Mouse (Mus musculus) intestine, embryonic 14.5 days (tissue): ENCODE measurements around the gene Smad3. TPM values are rescaled to one million over a fixed set of nuclear protein-coding genes. Genes with fewer than 3 reads are reported as not detected.

Source experiments
- ATAC-seq: fragments of 200-750 bp; cut with Nextera tagmentation; replicated peaks from 2 replicates; pipeline ENCODE4 v1.8.0; 2017; ENCODE audit warnings: low read depth, moderate number of reproducible peaks, moderate TSS enrichment, moderate library complexity; ENCODE audit not compliant: low FRiP score, low TSS enrichment
- DNase-seq: peaks from one replicate; pipeline ENCODE4 v3.0.0-alpha.2; 2018; ENCODE audit warnings: low spot score
- H3K27ac ChIP-seq: fragments of 300-500 bp; sonication (generic); 2 replicates; pipeline ENCODE4 v1.5.1; 2014; ENCODE audit warnings: low read depth, mild to moderate bottlenecking, control low read depth
- H3K27me3 ChIP-seq: fragments of 300-500 bp; sonication (generic); replicated peaks from 2 replicates; pipeline ENCODE4 v1.6.1; 2014; ENCODE audit warnings: low read length, control low read depth; ENCODE audit not compliant: control insufficient read depth, insufficient read depth
- H3K36me3 ChIP-seq: fragments of 300-500 bp; sonication (generic); 2 replicates; pipeline ENCODE4 v1.6.1; 2014; ENCODE audit warnings: low read length, control low read depth; ENCODE audit not compliant: control insufficient read depth, insufficient read depth
- H3K4me1 ChIP-seq: fragments of 300-500 bp; sonication (generic); replicated peaks from 2 replicates; pipeline ENCODE4 v1.6.1; 2014; ENCODE audit warnings: low read length, control low read depth, mixed read lengths; ENCODE audit not compliant: control insufficient read depth, insufficient read depth
- H3K4me2 ChIP-seq: fragments of 300-500 bp; sonication (generic); 2 replicates; pipeline ENCODE4 v1.6.1; 2014; ENCODE audit warnings: low read length
- H3K4me3 ChIP-seq: fragments of 300-500 bp; sonication (generic); 2 replicates; pipeline ENCODE4 v1.5.1; 2014; ENCODE audit warnings: low read depth, low read length, control low read depth, mixed read lengths
- H3K9ac ChIP-seq: fragments of 300-500 bp; sonication (generic); 2 replicates; pipeline ENCODE4 v1.6.1; 2014; ENCODE audit warnings: mild to moderate bottlenecking, low read length
- H3K9me3 ChIP-seq: fragments of 300-500 bp; sonication (generic); 2 replicates; pipeline ENCODE4 v1.6.1; 2016; ENCODE audit warnings: low read length, control low read depth; ENCODE audit not compliant: control insufficient read depth
- WGBS: fragments of 180-500 bp; shearing (Covaris S2); extraction: QIAGEN DNeasy Blood & Tissue Kit; methylation state at CpG from one replicate; pipeline ENCODE4 v1.1.7; 2014; 5-methylcytosine and 5-hydroxymethylcytosine counted together
- polyA plus RNA-seq: library from polyadenylated mRNA; unstranded; fragments of >200 nt; fragmentation: Nextera tagmentation; extraction: Ambion mirVana; gene quantifications from 2 replicates; pipeline ENCODE4 v1.2.1, GENCODE M21; 2014

The Smad3 gene
- polyA plus RNA-seq, 1 experiment from 2014 or later = 12.7 TPM

DNA sequence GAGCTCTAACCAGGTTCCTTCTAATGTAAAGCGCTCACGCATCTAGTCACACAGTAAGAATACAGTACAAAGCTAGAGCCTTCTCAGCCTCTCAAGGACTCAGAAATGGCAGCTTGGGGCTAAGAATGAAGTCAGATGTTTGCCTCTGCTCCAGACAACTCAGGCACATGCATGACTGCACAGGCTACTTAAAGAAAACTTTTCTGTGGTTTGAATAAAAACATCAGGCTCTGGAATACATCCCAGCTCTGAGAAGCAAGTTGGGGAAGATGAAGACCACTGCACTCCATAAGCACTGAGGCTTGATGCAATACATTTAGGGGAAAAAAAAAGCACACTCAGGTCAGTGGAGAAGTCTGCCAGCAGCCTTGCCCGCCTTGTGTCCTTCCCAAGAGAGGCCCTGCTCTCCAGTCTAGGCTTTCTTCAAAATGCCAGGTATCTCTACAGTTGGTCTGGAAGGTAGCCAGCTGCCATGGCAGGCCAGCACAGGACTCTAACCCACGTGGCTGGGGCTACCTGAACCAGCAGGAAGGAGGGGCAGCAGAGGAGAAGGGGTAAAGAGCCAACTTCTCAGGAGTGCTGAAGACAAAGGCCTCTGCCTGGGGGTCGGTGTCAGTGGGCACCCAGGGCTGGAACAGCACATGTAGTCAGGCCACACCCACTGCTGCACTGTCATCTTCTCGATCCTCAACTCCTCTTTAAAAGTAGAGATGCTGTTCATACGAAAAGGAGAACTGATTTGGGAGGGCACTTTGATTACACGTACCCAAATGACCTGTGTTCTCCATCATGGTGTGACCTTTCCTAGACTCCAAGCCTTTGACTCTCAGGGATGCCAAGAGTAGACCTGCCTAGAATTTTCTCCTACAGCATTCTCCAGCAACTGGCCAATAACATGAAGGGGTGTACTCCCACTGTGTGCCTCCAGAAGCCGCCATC lies 109.9 kb downstream of the Smad3 start:
- Histone ChIP-seq H3K9me3 (no peaks in the 10 kb centered on the region), H3K4me1 (peaks cover 5% of the 10 kb centered on the region), H3K27ac (no peak overlapping the region), H3K36me3 (peaks cover 59% of the 10 kb centered on the region), H3K4me3 (no peak overlapping the region), H3K9ac (no peak overlapping the region), H3K4me2 (no peak overlapping the region), H3K27me3 (no peaks in the 10 kb centered on the region)
- ATAC-seq (no peak), DNase-seq (no peak)
- 74% methylated on average over 9 of the region's 9 CpGs for WGBS

DNA sequence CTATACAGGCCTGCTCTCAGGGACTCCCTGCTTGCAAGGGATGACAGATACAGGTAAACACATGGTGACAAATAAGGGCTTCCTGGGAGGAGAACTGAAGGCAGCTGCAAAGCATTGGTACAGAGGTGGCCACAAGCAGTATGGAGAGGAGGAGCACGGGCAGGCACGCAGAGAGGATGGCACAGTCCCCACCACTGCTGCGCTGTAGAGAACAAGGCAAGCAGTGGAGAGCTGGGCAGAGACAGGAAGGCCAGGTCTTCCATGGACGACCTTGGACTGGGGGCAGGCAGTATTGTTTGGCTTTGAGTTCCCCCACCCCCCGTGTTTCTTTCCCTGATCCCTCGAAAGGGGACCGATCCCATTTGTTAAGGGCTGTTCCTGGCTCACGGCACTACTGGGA lies 112.7 kb downstream of the Smad3 start:
- WGBS = 78% methylated on average over 8 of the region's 8 CpGs
- ATAC-seq (no peak), DNase-seq (no peak)
- Histone ChIP-seq H3K27me3 (no peaks in the 10 kb centered on the region), H3K9ac (no peak overlapping the region), H3K4me2 (no peak overlapping the region), H3K27ac (no peak overlapping the region), H3K36me3 (peaks cover 36% of the 10 kb centered on the region), H3K4me1 (no peaks in the 10 kb centered on the region), H3K4me3 (no peak overlapping the region), H3K9me3 (no peaks in the 10 kb centered on the region)

DNA sequence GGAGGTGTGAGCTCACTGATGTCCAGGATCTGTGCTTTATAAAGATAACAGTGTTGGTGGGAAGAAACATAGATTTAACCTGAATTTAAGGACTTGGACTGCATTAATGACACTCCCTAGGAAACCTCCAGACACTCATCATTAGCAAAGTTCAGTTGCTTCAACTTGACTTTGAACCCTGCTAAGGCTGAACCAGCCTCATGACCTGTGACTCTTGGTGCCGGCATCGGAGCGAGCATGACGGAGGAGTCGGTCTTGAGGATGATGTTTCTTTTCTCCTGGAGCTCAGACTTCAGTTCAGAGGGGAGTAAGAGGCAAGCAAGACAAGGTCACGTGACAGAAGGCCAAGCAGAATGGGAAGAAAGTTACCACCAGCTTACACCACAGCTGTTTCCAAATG lies 113.8 kb downstream of the Smad3 start:
- WGBS = 92% methylated on average over 6 of the region's 6 CpGs
- DNase-seq (no peak), ATAC-seq (no peak)
- Histone ChIP-seq H3K36me3 (peaks cover 33% of the 10 kb centered on the region), H3K9ac (no peak overlapping the region), H3K27ac (no peak overlapping the region), H3K9me3 (no peaks in the 10 kb centered on the region), H3K4me2 (no peak overlapping the region), H3K4me3 (no peak overlapping the region), H3K27me3 (no peaks in the 10 kb centered on the region), H3K4me1 (no peaks in the 10 kb centered on the region)

DNA sequence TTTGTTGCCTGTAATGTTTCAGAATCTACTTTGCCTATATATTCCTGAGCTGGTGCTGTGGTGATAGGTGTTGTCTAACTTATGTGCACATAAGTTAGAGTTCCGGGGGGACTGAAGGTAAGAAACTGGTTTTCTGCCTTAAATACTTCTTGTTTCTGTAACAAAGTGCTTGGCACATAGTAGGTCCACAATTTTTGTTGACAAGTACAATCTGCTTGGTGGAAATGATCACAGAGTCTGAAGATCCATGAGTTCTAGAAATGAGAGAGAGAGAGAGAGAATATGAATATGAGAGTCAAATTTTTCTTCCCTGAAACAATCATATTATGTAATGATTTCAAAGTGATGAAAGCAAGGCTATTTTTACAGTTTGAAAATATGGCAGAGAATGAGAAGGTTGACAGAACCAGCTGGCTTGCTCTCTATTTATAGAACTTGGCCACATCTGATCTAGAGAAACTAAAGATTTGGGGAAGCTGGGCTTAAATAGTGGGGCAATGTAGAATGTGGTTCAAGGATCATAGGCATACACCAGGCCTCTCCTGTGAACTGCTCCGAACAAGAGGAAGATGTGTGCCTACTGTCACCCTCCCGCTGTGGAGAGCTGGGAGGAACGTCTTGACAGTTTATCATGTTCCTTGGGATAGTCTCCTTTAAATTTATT lies 115.7 kb downstream of the Smad3 start:
- ATAC-seq (no peak), DNase-seq (no peak)
- Histone ChIP-seq H3K27me3 (no peaks in the 10 kb centered on the region), H3K27ac (no peak overlapping the region), H3K9me3 (no peaks in the 10 kb centered on the region), H3K4me2 (no peak overlapping the region), H3K4me1 (no peaks in the 10 kb centered on the region), H3K9ac (no peak overlapping the region), H3K36me3 (peaks cover 21% of the 10 kb centered on the region), H3K4me3 (no peak overlapping the region)
- 89% methylated on average over 4 of the region's 4 CpGs for WGBS

DNA sequence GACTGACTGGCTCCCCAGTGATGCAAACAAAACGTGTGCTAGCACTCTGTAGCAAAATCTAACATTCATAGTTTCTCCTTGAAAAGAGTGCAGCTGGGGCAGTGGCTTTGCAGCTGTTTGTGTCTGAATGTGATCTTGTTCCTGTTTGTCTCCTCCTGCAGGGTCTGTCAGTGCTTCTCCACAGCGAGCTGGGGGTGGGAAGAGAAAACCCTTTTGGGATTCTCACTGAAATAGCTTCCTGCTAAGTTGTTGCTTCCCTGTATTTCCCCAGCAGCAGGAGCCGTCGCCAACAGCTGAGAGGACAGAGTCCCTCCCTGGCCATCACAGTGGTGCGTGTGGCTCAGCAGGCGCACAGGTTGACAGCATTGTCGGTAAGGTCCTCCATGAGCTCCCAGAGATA lies 121.7 kb downstream of the Smad3 start:
- H3K36me3 ChIP-seq = 0 out of 2 replicates have a peak, but pooled peaks cover 8% of the 10 kb centered on the region
- H3K4me2 ChIP-seq = no peak overlapping the region
- ATAC-seq (no peak), DNase-seq (no peak)
- 71% methylated on average over 7 of the region's 7 CpGs for WGBS
- H3K9ac ChIP-seq = no peak overlapping the region
- no peaks in the 10 kb centered on the region; the same call in 1 of the 2 replicates for H3K4me1 ChIP-seq
- H3K4me3 ChIP-seq = no peak overlapping the region
- no peaks in the 10 kb centered on the region for H3K27me3 ChIP-seq
- H3K9me3 ChIP-seq = no peaks in the 10 kb centered on the region
- H3K27ac ChIP-seq = no peak overlapping the region

DNA sequence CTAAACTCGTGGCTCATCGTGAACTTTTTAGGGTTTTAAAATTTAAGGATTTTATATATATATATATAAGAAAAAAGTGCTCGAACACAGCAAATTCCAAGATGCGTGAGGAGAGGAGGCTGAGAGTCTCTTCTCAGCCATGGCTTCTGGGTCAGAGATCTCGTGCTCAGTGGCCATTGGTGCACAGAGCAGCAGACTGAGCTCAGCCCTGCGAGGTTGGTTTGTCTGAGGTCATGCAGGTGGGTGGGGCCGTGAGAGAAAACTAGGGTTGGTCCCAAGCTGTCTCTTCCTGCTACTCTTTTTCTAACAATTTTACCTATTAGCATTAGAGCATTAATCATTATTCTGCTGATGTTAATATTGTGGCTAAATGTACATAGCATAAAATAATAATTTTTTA lies 124.5 kb downstream of the Smad3 start:
- H3K36me3 ChIP-seq = no peaks in the 10 kb centered on the region
- peak overlapping the region; percentile 17; the same call in 1 of the 2 replicates for H3K27ac ChIP-seq
- peak overlapping the region; percentile 14; the same call in 1 of the 2 replicates for H3K4me2 ChIP-seq
- no peak for DNase-seq
- no peak overlapping the region for H3K4me3 ChIP-seq
- H3K9me3 ChIP-seq = no peaks in the 10 kb centered on the region
- no peak for ATAC-seq
- no peaks in the 10 kb centered on the region; the same call in 1 of the 2 replicates for H3K4me1 ChIP-seq
- 52% methylated on average over 7 of the region's 7 CpGs for WGBS
- no peak overlapping the region for H3K9ac ChIP-seq
- H3K27me3 ChIP-seq = no peaks in the 10 kb centered on the region

DNA sequence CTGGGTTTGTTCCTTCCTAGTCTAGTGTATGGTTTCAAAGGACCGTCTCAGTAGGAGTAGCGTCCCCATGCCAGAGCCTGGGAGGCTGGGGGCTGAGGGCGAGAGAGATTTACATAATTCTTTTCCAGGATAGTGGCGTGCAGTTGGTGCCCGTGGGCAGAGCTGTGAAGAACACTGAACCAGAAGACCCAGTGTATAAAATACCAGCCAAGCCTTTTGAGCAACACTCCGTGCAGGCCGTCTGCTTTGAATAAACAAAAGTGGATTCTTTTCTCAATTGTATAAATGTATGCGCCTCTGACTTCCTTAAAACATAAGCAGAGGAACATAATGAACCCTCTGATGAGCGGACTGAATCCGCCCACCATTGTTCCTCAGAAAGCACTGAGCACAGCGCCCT lies 124.9 kb downstream of the Smad3 start:
- DNase-seq (no peak), ATAC-seq (no peak)
- peak overlapping the region; percentile 17; the same call in 1 of the 2 replicates for H3K27ac ChIP-seq
- 38% methylated on average over 11 of the region's 11 CpGs for WGBS
- H3K27me3 ChIP-seq = no peaks in the 10 kb centered on the region
- no peak overlapping the region for H3K4me3 ChIP-seq
- H3K9ac ChIP-seq = no peak overlapping the region
- no peaks in the 10 kb centered on the region; the same call in 1 of the 2 replicates for H3K4me1 ChIP-seq
- H3K36me3 ChIP-seq = 0 out of 2 replicates have a peak, but pooled peaks cover 3% of the 10 kb centered on the region
- no peaks in the 10 kb centered on the region for H3K9me3 ChIP-seq
- peak overlapping the region; percentile 14; the same call in 1 of the 2 replicates for H3K4me2 ChIP-seq

DNA sequence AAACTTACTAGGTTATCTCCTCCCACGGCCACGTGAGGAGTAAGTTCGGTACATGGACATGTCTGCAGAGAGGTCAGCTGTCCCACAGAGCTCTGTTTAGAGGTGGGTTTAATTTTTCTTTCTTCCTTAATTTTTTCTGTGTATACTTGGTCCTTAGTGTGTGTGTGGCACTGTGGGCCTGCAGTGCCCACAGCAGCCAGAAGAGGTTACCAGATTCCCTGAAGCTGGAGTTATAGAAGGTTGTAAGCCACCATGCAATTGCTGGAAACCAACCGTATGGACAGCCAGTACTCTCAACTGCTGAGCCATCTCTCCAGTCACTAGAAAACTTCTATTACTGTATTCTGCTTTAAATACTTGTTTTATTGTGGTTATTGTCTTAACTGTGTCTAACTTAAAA lies 125.7 kb downstream of the Smad3 start:
- ATAC-seq (no peak), DNase-seq (no peak)
- H3K4me1 ChIP-seq = no peaks in the 10 kb centered on the region; the same call in 1 of the 2 replicates
- H3K9me3 ChIP-seq = no peaks in the 10 kb centered on the region
- no peaks in the 10 kb centered on the region for H3K27me3 ChIP-seq
- no peak overlapping the region for H3K4me3 ChIP-seq
- 95% methylated on average over 4 of the region's 4 CpGs for WGBS
- no peak overlapping the region for H3K27ac ChIP-seq
- H3K9ac ChIP-seq = no peak overlapping the region
- H3K4me2 ChIP-seq = no peak overlapping the region
- 0 out of 2 replicates have a peak, but pooled peaks cover 6% of the 10 kb centered on the region for H3K36me3 ChIP-seq
